Mouse (Mus musculus) lung, postnatal 36 days (tissue): Measurements from ENCODE around the gene Spaca7.
"Not testable (repeated sequence)": the region's sequence is repeated elsewhere in the genome, so short reads cannot be mapped to it uniquely, and the experiment has no call there.

ENCODE experiments used
- DNase-seq: peaks from one replicate; pipeline ENCODE4 v3.0.0; 2022; ENCODE audit warnings: mixed read lengths

The Spaca7 gene

DNA sequence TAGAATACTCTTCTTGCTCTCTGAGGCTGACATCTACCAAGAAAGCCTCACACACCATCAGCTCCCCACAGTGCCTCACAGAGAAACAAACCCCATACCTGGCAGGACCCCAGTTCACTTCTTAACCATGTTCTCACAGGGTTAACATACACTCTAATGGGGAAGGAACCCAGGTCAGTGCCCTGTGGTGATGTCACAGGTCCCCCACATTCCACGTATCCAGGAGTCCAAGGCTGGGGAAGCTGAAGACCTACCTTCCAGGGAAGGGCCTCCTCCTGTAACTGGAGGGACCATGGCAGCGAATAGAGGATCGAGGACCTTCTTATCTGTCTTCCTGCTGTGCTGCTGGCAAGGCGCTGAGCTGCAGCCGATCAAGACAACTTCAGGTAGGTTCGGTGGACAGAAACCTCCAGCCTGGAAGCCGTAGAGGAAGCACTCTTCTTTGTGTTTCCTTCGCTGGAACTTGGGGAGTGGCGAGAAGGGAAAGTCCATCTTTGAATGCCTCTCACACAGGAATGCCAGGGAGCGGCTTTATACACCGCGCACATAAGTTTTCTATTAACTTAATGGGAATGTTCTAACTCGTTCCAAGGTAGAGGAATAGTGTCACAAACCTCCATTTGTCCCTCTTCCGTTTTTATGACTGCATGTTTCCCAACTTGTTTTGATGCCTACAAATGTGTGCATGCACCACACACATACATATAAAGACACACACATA is at the start of gene Spaca7:
Spaca7 (plus strand) TSS at position 216 of the 721 bp plus-strand sequence.
- DNase-seq = no peak

DNA sequence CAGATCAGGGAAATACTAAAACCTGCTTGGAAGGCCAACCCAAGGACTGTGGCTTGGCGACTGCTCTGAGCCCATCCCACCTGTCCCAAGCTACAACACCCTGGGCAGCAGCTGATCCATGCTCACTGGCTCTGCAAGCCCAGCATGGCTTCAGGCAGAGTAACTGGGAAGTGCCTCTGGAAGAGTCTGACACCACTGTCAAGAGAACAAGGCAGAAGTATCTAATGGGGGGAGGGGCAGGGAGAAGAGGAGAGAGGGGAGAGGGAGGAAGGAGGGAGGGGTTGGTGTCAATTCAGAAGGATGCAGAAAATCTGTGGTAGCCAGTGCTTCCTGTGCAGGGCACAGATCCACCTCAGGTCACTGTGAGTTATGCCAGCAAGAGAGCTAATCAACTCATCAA is 48.5 kb upstream of the Spaca7 start:
- DNase-seq = no peak

DNA sequence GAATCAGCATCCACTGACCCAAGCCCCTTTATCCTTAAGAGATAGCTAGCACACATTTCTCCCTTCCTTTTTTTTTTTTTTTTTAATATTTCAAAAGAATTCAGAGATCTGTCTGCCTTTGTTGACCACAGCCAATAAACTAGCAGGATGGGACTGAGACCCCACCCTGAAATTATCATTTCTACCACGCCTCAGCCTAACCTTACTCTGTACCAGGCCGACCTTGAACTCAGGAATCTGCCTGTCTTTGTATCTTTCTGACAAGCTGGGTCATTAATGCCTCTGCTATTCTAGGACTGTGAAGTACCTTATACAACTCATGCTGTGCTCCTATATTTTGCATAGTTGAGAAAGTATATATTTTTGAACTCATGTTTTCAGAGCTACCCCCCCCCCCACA is 44.2 kb upstream of the Spaca7 start:
- DNase-seq = no peak

DNA sequence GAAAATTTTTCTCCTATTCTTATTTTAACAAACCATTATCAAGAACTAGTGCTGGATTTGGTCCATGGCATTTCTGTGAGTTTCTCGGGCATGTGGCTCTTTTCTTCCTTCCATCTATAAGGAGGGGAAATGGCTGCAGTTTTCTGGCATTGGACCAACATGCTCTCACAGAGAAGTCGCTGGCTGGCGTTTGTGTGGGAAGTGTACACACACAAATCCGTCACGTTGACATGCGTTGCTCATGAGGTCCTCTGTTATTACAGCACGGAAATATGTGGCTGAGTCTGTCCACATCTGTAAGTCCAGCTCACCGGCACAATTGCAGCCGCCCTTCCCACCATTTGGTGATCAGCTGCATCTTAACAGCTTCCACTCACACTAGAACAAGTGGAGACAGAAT is 37.2 kb upstream of the Spaca7 start:
- DNase-seq = no peak

DNA sequence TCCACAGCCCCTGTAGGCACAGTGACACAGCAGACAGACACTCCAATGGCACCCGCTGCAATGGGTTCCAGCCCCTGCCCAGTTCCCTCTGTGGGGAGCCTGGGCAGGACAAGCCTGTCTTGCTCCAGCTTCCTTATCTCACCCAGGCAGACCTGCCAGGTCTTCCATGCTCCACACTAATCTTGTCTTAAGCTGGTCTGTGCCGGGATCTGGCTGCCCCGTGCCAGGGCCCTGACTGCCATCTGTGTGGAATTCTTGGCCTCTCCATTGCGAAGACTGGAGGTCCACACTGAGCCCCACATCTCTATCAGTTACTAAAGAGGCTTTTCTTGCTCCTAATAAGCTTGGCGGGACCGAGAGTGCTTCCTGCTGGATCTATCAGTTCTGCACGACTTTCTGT is 36.5 kb upstream of the Spaca7 start:
- DNase-seq = no peak

DNA sequence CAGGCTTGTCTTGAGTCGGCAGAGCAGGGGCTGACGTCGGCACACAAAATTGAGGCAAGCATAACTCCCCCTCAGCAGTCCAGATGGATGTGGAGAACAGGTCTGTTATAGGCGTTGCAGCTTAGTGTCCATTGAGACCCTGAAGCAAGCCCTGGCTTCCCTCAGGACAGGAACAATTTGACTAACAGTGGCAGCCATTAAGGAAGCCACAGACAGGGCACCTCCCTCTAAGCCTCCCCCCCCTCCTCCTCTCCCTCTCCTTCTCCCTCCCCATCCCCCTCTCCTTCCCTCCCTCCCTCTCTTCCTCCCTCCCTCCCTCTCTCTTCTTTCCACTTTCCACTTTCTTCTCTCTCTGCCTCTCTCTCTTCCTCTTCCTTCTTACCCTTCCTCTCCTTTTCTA is 27.6 kb upstream of the Spaca7 start:
- DNase-seq = no peak

DNA sequence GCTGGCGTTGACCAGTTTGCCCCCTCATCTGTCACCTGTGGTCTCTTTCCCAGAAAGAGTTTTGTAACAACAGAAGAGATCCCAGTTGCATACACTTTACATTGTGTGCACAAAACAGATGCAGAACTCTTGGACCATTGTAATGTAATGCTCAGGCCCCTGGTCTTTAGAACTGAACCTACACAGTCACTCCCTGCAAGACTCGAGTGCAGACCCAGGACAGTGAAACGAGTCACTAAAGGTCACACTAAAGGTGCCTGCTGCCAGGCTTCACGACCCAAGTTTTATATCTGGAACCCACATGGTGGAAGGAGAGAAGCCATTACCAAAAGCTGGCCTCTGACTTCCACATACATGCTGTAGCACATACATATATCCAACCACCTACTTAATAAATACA is 27.2 kb upstream of the Spaca7 start:
- no peak for DNase-seq

DNA sequence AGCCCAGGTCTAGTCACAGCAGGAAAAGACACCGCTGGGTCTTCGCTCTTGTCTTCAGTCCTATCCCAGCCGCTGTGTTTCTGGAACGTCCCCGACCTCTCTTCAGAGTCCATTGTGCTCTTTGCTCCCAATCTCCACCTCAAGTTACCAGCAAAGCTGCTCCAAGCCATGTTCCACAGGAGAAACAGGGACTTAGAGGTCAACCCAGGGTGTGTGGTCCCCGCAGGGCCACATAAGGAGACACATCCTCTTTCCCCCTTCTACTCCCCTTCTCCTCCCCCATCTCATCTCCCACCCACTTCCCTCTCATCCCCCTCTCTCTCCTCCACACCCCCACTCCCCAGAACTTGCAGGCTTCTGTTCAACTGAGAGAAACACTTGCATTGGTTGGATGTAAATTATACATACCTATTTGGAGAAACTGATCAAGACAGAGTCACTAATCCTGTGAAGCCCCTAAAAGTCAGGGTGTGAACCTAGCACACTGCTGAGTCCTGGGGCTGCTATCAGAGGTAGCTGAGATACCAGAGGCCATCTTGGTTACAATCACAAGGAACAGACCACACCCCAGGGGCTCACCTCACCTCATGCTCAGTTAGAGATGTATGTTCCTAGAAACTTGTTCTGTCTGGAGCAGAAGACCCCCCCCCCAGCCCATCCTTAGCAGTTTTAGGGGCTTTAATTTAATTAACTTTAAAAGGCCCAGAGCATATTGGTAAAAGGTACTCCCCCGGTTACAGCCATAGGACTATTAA is 25.2 kb upstream of the Spaca7 start:
- DNase-seq = no peak

DNA sequence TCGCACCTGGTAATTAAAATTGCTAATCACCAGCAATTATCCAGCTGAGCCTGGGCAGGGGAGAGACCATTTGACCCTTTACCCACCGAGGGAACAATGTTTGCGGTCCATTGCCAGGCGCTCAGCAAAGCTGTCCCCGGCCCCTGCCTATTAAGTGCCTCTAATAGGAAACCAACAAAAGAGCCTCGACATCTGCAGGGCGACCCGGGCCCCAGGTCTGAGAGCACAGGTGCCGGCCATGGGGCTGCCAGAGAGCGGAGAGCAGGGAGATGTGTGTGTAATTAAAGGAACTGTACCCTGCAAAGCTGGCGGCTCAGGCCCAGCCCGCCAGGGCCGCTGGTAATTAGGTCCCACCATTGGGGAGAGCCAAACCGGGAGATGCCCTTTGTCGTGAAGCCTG is 24.6 kb upstream of the Spaca7 start:
- no peak for DNase-seq

DNA sequence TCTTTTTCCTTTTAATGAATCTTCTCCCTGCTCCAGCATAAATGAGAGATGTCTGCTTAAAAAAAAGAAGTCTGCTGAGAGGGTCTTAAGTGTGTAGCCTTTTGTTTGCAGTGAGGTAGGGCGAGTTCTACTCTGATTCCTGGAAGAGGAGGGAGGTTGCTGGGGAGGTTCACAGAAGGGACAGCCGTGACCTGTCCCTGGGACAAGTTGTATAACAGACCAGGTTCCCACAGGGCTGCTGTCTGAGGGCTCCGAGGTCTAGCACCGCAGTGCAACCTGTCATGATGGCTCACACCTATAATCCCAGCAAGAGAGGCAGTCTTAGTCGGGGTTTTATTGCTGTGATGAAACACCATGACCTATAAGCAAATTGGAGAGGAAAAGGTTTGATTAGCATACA is 24.1 kb upstream of the Spaca7 start:
- DNase-seq = no peak

DNA sequence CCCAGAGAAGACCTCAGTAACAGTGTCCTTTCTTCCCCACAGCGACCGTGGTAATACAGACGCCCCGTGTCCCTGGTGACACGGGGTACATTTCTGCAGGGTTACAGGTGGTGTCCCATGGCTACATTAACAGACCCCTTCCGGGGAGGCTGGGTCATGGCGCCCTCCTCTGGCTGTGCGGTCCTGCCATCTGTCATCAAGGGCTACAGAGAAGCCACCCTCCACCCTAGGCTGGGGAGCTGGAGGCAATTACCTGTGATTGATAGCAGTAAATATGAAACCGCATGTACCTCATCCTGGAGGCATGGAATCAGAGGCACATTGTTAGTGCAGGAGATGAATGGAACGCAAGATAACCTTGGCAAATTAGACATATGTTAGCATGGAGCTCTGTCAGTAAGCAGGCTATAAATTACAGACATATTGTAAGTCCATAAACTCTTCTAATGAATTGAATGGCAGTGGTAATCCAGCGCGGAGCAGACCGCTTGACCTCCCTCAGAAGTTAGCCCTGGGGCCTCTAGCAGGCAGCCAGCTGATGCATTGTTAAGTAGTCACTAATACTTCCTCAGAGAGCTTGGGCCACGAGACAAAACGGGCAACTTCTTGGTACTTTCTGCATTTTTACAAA is 17.2 kb upstream of the Spaca7 start:
- DNase-seq = no peak

DNA sequence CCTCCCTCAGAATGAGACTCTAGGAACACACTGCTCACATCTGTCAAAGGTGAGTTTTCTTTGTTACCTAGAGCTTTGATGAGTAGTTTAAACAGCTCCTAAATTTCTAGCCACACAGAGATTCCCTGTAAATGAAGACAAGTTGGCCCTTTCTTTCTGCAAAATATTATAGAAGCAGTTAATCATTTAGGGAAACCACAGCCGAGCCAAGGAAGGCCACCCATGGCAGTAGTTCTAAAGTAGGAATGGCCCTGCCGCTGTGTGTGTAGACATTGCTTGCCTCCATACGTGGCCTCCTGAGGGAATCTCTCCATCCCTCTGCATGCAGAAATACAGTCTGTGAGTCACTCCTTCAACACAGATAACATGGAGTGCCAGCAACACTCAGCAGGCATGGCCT is 14.0 kb upstream of the Spaca7 start:
- DNase-seq = no peak

DNA sequence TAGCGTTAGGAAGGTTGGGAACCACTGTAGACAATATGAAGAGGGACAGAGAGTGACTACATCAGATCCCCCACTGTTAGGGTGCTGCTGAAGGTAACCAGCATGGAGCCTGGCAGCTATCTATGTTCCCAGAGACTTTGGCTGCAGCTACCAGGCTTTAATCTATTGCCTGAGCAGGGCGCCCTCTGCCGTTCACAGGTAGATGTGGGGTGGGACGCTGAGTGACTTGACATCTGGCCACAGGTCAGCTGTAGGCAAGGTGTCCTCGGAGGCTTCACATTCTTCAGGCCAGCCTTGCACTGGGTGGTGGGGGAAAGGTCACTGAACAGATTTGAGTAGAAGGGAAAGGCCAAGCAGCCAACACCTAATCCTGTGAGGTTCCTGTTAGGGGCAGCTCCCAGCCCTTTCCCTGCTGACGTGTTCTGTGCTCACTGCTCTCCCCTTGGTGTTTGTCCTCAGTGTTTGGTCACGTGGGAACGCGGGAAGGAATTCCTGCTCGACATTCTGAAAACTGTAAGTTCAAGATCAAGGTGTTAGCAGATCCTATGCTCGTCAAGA is 11.3 kb upstream of the Spaca7 start:
- DNase-seq = peak; percentile 84

DNA sequence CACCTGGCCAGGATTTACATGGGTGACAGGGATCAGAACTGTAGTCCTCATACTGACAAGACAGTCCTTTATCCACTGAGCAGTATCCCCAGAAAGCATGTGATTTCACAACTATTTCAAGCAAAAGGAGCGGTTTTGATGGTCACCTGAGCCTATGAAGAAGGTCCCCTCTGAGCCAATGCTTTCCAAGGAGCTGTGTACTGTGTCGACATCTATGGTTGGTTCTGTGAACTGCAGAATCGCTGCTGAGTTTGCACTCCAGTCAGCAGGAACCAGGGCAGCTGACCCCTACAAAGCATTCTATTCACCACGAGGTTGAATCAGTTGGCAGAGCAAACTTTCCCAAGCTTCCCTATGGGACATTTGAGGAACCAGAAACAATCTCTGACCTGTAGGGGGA is 8.5 kb upstream of the Spaca7 start:
- DNase-seq = peak; percentile 26

DNA sequence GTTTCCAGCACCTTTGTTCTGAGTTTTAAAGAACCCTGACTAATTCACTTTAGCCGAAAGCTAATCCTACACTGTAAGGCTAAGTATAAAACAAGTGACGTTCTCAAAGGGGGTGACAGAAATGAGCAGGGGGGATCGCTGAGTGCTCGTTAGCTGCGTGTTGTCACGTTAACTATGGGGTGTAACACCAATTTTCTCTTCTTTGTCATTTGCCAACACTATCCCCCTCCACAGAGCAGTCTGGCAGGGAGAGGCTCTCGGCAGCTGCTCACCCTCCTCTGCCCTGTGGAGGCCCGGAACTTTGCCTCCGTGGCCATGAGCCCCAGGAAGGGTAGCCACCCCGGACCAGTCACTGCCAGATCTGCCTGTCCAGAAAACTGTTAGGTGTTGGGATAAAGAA is 7.3 kb upstream of the Spaca7 start:
- no peak for DNase-seq

DNA sequence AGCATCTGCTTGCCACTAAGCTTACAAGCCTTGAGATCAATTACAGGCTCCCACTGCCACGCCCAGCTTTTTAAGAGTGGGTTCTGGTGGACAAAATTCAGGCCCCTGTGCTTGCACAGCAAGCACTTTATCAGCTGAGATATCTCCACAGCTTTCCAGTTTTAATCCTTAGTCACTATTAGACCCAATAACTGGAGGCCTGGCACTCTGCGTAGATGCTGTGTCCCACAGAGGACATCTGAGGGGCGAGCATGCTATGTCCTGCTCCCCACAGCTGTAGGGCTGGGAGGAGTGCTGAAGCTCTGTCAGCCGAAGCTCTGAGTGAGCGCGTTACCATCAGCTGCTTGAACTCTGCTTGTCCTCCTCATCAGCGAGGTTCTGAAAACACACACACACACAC is 6.3 kb upstream of the Spaca7 start:
- DNase-seq = no peak

DNA sequence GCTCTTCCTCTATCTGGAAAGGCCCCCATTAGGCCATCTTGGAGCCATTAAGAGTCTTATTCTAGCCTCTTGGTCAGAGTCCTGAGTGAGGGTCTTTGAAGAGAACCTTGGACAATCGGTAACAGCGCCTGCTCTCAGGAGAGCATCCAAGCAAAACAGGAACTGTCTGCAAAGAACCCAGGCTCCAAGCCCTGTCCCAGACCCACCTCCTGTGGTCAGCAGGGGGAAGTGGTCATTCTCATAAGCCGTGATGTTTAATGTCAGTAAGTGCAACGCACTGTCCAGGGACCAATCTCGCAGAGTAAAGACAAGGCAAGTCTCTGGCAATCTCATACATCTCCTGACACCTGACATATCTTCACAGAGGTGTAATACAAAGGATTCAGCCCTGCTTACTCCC is 3.2 kb downstream of the Spaca7 start:
- no peak for DNase-seq

DNA sequence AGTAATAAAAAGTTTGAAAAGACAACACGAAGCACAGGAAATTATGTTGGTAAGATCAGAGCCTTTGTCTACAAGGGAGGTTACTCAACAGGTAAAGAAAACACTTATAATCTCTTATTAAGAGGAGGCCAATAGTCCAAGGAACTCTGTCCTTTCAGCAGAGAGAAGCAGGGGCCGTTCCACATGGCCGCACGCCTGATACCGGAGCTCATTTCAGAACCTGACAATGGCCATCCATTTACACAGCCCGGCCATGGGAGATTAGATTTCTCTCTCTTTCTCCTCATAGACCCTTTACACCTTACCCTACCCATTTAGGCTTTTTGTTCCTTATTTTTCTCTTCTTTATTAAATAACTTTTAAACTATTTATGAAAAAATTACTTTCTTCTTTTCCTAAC is 3.9 kb downstream of the Spaca7 start:
- DNase-seq = no peak

DNA sequence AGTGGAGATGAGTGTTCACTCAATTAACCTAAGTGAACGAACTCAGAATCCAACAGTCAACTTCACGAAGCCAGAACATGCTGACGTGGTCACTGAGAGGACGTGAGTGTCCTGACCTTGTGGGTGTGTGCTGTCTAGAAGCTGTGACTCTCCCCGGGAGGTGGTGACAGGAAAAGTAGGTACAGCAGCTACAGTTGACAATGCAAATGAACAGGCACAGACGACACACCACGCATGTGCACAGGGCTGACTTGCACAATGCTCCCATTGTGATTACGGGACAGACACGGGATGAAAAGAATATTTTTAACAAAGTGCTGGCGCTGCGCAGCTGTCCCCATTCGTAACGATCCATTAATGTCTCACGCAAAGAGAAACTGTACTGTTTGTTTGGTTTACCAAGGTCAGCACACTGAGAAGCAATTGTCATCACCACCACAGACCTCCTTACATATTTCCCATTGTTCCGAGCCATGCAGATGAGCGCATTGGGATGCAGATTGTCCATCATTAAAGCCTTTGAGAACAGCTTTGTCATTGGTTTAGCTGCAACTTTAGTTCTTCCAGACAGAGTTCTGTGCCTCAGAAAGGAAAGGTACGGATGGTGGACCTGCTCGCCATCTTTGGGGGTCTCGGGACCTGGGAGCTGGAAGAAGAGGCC is 6.6 kb downstream of the Spaca7 start:
- not testable (repeated sequence) for DNase-seq

DNA sequence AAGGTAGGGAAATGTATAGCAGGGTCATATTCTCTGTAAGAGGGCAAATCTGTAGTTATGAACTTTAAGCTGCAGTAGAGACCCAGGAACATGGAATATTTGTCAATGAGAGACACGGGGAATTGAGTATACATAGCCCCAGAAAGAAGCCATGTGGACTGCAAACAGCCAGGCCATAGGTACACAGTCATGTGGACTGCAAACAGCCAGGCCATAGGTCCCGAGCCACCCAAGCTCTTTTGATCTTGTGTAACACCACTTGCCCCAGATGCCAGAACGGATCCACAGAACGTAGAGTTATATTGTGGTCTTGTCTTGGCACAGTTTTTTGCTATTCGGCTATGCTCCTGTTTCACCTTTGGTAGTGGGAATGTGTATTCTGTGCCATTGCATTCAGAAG is 11.0 kb downstream of the Spaca7 start:
- DNase-seq = no peak

DNA sequence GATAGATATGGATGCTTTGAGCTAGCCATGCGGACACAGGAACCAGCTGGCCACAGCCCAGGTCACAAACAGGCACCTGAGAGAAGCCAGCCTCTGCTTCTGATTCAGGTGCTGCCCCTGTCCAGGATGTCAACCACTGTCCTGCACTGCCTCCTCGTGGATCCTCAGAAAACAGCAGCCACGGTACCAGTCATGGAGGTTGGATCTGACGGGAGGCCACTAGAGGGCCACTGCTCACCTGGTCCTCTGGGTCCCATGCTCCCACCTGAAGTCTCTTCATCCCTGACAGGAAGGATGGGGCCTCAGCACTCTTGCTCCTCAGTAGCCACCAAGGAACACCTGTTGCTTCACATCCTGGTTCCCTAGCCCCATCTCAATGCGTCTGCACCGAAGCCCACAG is 34.4 kb downstream of the Spaca7 start:
- peak; percentile 90 for DNase-seq

DNA sequence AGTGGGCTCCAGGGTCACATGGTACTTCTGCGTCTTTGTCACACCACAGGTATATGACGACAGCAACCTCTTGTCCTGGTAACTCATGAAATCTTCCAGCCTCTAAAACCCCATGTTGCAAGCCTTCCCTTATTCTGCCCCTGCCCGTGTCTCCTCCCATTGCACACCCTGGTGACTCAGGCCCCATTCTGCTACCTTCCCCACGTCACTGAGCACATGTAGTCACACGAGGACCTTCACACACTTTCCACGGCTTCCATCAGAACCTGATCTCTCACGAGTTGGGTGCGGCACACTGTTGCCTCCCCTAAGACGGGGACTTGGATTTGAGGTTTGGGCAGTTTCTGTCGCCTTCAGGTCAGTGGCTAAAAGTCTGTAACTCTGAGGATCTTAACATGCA is 36.0 kb downstream of the Spaca7 start:
- no peak for DNase-seq

DNA sequence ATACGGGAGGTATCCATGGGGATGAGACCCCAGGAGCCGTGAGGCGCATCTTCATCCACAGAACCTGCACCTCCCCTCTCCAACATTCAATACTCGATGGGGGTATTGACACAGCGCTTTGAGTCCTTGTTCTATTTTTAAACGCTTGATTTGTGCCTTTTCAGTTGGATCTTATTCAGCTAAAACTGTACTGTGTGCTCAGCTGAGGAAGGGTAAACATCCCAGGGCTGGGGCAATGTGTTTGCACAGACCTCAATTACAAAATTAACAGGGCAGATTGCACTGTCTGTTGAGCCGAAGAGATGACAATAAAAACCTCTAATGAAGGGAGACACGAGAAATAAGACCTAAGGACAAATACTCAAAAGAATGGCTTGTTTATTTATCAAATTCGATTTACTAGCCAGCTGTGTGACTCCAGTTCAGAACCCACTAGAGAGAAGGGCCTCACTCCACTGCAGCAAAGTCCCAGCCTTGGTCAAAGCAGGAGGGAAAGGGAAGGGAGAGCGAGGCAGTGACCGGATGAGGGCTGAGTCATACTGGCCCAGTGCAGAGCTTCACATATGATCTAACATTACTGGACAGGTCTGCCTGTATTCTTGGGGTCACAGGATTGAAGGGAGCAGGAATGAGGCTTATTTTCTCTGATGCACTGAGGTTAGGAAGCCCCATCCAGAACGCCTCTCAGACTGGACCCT is 37.1 kb downstream of the Spaca7 start:
- DNase-seq = no peak
